Mouse (Mus musculus): ENCODE data around the gene Palmd.

DNA sequence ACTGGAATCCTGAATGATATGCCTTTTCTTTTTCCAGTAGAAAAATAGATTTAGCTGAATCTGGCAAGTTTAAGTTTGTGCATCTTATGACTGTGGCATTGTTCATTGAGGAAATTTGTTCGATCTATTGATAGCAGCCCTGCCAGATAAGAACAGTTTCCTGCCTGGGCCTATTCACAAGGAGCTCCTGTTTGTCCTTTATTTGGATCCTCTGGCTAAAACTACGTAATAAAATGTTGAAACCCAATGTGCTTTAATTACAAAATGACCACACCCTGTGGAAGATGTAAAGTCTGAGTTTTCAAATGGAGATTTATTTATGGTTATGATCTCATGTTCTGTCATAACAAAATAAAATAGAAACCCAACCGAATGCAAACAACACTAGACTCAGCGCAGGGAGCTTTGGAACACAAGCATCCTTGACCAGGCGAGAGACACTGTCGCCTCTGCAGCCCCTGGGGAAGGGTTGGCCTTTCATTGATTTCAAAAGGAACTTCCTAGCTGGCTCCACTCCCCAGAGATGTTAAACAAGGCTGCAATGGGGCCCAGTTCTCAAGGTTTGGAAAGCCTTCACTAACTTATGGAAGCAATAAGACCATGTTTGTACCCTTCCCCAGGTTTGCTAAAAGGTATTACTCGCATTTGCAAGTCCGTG lies 16.4 kb downstream of the Palmd start:
- no peak for TF ChIP-seq CTCF (IDR thresholded peaks at IDR 0.05; ENCODE audit: low read depth)
- TF ChIP-seq EP300 (IDR thresholded peaks at IDR 0.05; ENCODE audit: low read depth) = no peak
